Mouse (Mus musculus) cerebellum, adult 9-10 months (tissue): ENCODE measurements around the gene Gm1113.

Experiments
- DNase-seq: peaks from one replicate; pipeline ENCODE4 v3.0.0; 2022

Gene Gm1113

DNA sequence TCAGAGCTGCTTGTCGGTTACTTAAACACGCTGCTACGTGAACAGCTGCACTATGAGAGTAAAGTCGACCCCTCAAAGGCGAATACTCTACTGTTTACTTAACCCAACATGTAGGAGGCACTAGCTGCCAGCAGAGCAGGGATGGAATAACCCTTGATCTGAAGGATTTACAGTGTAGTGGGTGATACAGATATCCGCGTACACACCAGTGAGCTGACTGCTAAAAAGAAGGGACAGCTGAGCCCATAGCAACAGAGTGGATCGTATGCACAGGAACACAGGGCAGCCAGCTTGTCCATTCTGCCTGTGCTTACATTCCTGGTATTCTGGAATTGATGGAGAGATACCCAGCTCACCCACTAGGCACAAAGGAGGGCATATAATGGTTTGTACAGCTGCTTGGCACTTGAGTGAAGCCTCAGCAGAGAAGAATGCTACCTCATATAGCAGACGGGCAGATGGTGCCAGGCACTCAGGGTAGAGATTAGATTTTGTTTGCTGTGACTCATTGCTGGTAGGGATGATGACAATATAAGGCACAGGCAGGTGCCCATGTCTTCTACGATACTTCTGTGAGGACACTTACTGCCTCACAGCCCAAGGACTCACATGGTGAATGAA is 43.9 kb downstream of the Gm1113 start:
- no peak for DNase-seq

GRCm38 (mm10) chr9:35468913-35469312 is 49.2 kb downstream of the Gm1113 start:
- DNase-seq, result no peak

DNA sequence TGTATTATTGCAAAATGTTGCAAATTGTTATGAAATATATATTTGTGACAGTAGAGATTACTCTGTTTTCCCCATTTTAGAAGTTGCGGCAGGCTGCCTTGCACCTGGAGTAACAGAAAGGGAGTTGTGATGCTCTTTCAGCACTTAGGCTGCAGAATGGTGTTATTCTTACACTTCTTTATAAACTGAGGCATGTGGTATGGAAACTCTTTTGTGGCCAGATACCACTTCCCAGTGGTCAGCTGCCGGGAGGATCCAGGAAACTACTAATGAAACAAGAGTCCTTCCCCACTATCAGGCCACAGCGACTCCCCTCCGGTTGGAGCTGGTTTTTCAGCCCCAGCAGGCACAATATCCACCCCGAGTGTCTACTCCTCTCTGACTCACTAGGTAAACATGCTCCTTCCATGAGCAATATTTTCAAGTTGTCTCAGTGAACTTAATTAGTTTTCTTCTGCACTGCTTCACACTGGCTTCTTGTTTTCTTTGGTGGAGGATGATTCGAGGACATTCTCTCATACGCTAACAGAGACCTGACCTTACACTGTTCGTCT is 50.7 kb downstream of the Gm1113 start:
- DNase-seq, result no peak

- no peak for DNase-seq
Measured at GRCm38 (mm10) chr9:35459594-35459993, 58.5 kb downstream of the Gm1113 start.
